Mouse (Mus musculus): ENCODE results near the gene Calcrl. TPM values are rescaled to one million over a fixed set of nuclear protein-coding genes. Genes with fewer than 3 reads are reported as not detected.

The Calcrl gene
- polyA plus RNA-seq, 1 experiment from 2014 or later, result 55.3 TPM

GRCm38 (mm10) chr2:84362779-84363719 is 62.2 kb downstream of the Calcrl start:
- Histone ChIP-seq H3K27me3 (ENCODE audit: control insufficient read depth, insufficient read depth, low read length) (no peaks in the 10 kb centered on the region), H3K4me1 (ENCODE audit: control insufficient read depth in 2 of 2, insufficient read depth in 2 of 2, low read length in 2 of 2) (no peaks in the 10 kb centered on the region), H3K4me2 (ENCODE audit: low read length) (no peak overlapping the region), H3K9ac (ENCODE audit: low read length) (no peak overlapping the region), H3K9me3 (ENCODE audit: control insufficient read depth, low read length) (no peaks in the 10 kb centered on the region), H3K4me3 (ENCODE audit: control insufficient read depth in 1 of 2, insufficient read depth in 1 of 2, low read depth in 1 of 2, low read length in 2 of 2) (no peak overlapping the region), H3K27ac (replicated peaks in 1 of 2; ENCODE audit: control insufficient read depth in 1 of 2, insufficient read depth in 1 of 2, low read depth in 2 of 2, low read length in 2 of 2) (no peak overlapping the region), H3K36me3 (ENCODE audit: control insufficient read depth, insufficient read depth, low read length) (no peaks in the 10 kb centered on the region)
- WGBS, result 91% methylated on average over 6 of the region's 6 CpGs
- ATAC-seq (ENCODE audit: insufficient number of reproducible peaks, insufficient read depth, low FRiP score, low read depth), result no peak; the same call in 1 of the 2 replicates

GRCm38 (mm10) chr2:84358690-84359343 is 66.4 kb downstream of the Calcrl start:
- Histone ChIP-seq H3K36me3 (ENCODE audit: control insufficient read depth, insufficient read depth, low read length) (no peaks in the 10 kb centered on the region), H3K4me3 (ENCODE audit: control insufficient read depth in 1 of 2, insufficient read depth in 1 of 2, low read depth in 1 of 2, low read length in 2 of 2) (no peak overlapping the region), H3K27me3 (ENCODE audit: control insufficient read depth, insufficient read depth, low read length) (no peaks in the 10 kb centered on the region), H3K9me3 (ENCODE audit: control insufficient read depth, low read length) (no peaks in the 10 kb centered on the region), H3K4me1 (ENCODE audit: control insufficient read depth in 2 of 2, insufficient read depth in 2 of 2, low read length in 2 of 2) (no peaks in the 10 kb centered on the region), H3K4me2 (ENCODE audit: low read length) (no peak overlapping the region), H3K9ac (ENCODE audit: low read length) (no peak overlapping the region), H3K27ac (replicated peaks in 1 of 2; ENCODE audit: control insufficient read depth in 1 of 2, insufficient read depth in 1 of 2, low read depth in 2 of 2, low read length in 2 of 2) (no peak overlapping the region)
- no peak for ATAC-seq (ENCODE audit: insufficient number of reproducible peaks, insufficient read depth, low FRiP score, low read depth)
- 38% methylated on average over 3 of the region's 3 CpGs for WGBS

GRCm38 (mm10) chr2:84355281-84355680 is 69.9 kb downstream of the Calcrl start:
- Histone ChIP-seq H3K27ac (replicated peaks in 1 of 2; ENCODE audit: control insufficient read depth in 1 of 2, insufficient read depth in 1 of 2, low read depth in 2 of 2, low read length in 2 of 2) (no peak overlapping the region), H3K4me2 (ENCODE audit: low read length) (no peak overlapping the region), H3K4me3 (ENCODE audit: control insufficient read depth in 1 of 2, insufficient read depth in 1 of 2, low read depth in 1 of 2, low read length in 2 of 2) (no peak overlapping the region), H3K9me3 (ENCODE audit: control insufficient read depth, low read length) (no peaks in the 10 kb centered on the region), H3K27me3 (ENCODE audit: control insufficient read depth, insufficient read depth, low read length) (no peaks in the 10 kb centered on the region), H3K36me3 (ENCODE audit: control insufficient read depth, insufficient read depth, low read length) (no peaks in the 10 kb centered on the region), H3K9ac (ENCODE audit: low read length) (no peak overlapping the region), H3K4me1 (ENCODE audit: control insufficient read depth in 2 of 2, insufficient read depth in 2 of 2, low read length in 2 of 2) (no peaks in the 10 kb centered on the region)
- no peak for ATAC-seq (ENCODE audit: insufficient number of reproducible peaks, insufficient read depth, low FRiP score, low read depth)
- WGBS, result 59% methylated on average over 4 of the region's 4 CpGs

GRCm38 (mm10) chr2:84347376-84347775 is 77.8 kb downstream of the Calcrl start:
- no peak for ATAC-seq (ENCODE audit: insufficient number of reproducible peaks, insufficient read depth, low FRiP score, low read depth)
- Histone ChIP-seq H3K4me1 (ENCODE audit: control insufficient read depth in 2 of 2, insufficient read depth in 2 of 2, low read length in 2 of 2) (no peaks in the 10 kb centered on the region), H3K9me3 (ENCODE audit: control insufficient read depth, low read length) (0 out of 2 replicates have a peak, but pooled peaks cover 2% of the 10 kb centered on the region), H3K36me3 (ENCODE audit: control insufficient read depth, insufficient read depth, low read length) (peaks cover 11% of the 10 kb centered on the region; the same call in 1 of the 2 replicates), H3K9ac (ENCODE audit: low read length) (no peak overlapping the region), H3K4me2 (ENCODE audit: low read length) (no peak overlapping the region), H3K27me3 (ENCODE audit: control insufficient read depth, insufficient read depth, low read length) (no peaks in the 10 kb centered on the region), H3K4me3 (ENCODE audit: control insufficient read depth in 1 of 2, insufficient read depth in 1 of 2, low read depth in 1 of 2, low read length in 2 of 2) (no peak overlapping the region), H3K27ac (replicated peaks in 1 of 2; ENCODE audit: control insufficient read depth in 1 of 2, insufficient read depth in 1 of 2, low read depth in 2 of 2, low read length in 2 of 2) (no peak overlapping the region)
- WGBS, result 66% methylated on average over 2 of the region's 2 CpGs

GRCm38 (mm10) chr2:84343756-84344155 is 81.5 kb downstream of the Calcrl start:
- 53% methylated on average over 2 of the region's 2 CpGs for WGBS
- Histone ChIP-seq H3K36me3 (ENCODE audit: control insufficient read depth, insufficient read depth, low read length) (peaks cover 11% of the 10 kb centered on the region; the same call in 1 of the 2 replicates), H3K4me2 (ENCODE audit: low read length) (no peak overlapping the region), H3K4me1 (ENCODE audit: control insufficient read depth in 2 of 2, insufficient read depth in 2 of 2, low read length in 2 of 2) (no peaks in the 10 kb centered on the region), H3K4me3 (ENCODE audit: control insufficient read depth in 1 of 2, insufficient read depth in 1 of 2, low read depth in 1 of 2, low read length in 2 of 2) (no peak overlapping the region), H3K27ac (replicated peaks in 1 of 2; ENCODE audit: control insufficient read depth in 1 of 2, insufficient read depth in 1 of 2, low read depth in 2 of 2, low read length in 2 of 2) (no peak overlapping the region), H3K27me3 (ENCODE audit: control insufficient read depth, insufficient read depth, low read length) (no peaks in the 10 kb centered on the region), H3K9ac (ENCODE audit: low read length) (no peak overlapping the region), H3K9me3 (ENCODE audit: control insufficient read depth, low read length) (0 out of 2 replicates have a peak, but pooled peaks cover 2% of the 10 kb centered on the region)
- ATAC-seq (ENCODE audit: insufficient number of reproducible peaks, insufficient read depth, low FRiP score, low read depth), result no peak

GRCm38 (mm10) chr2:84337774-84338450 is 87.3 kb downstream of the Calcrl start:
- H3K4me3 ChIP-seq (ENCODE audit: control insufficient read depth in 1 of 2, insufficient read depth in 1 of 2, low read depth in 1 of 2, low read length in 2 of 2), result no peak overlapping the region
- no peaks in the 10 kb centered on the region for H3K9me3 ChIP-seq (ENCODE audit: control insufficient read depth, low read length)
- no peaks in the 10 kb centered on the region for H3K4me1 ChIP-seq (ENCODE audit: control insufficient read depth in 2 of 2, insufficient read depth in 2 of 2, low read length in 2 of 2)
- no peak overlapping the region for H3K9ac ChIP-seq (ENCODE audit: low read length)
- H3K4me2 ChIP-seq (ENCODE audit: low read length), result no peak overlapping the region
- H3K36me3 ChIP-seq (ENCODE audit: control insufficient read depth, insufficient read depth, low read length), result 0 out of 2 replicates have a peak, but pooled peaks cover 8% of the 10 kb centered on the region
- no peak for ATAC-seq (ENCODE audit: insufficient number of reproducible peaks, insufficient read depth, low FRiP score, low read depth)
- H3K27me3 ChIP-seq (ENCODE audit: control insufficient read depth, insufficient read depth, low read length), result no peaks in the 10 kb centered on the region
- 74% methylated on average over 1 of the region's 1 CpGs for WGBS
- no peak overlapping the region for H3K27ac ChIP-seq (replicated peaks in 1 of 2; ENCODE audit: control insufficient read depth in 1 of 2, insufficient read depth in 1 of 2, low read depth in 2 of 2, low read length in 2 of 2)

GRCm38 (mm10) chr2:84336331-84336730 is 88.9 kb downstream of the Calcrl start:
- no peak overlapping the region for H3K27ac ChIP-seq (replicated peaks in 1 of 2; ENCODE audit: control insufficient read depth in 1 of 2, insufficient read depth in 1 of 2, low read depth in 2 of 2, low read length in 2 of 2)
- H3K4me2 ChIP-seq (ENCODE audit: low read length), result no peak overlapping the region
- no peak for ATAC-seq (ENCODE audit: insufficient number of reproducible peaks, insufficient read depth, low FRiP score, low read depth)
- 76% methylated on average over 4 of the region's 4 CpGs for WGBS
- H3K27me3 ChIP-seq (ENCODE audit: control insufficient read depth, insufficient read depth, low read length), result no peaks in the 10 kb centered on the region
- H3K4me3 ChIP-seq (ENCODE audit: control insufficient read depth in 1 of 2, insufficient read depth in 1 of 2, low read depth in 1 of 2, low read length in 2 of 2), result no peak overlapping the region
- no peaks in the 10 kb centered on the region for H3K9me3 ChIP-seq (ENCODE audit: control insufficient read depth, low read length)
- H3K9ac ChIP-seq (ENCODE audit: low read length), result no peak overlapping the region
- 0 out of 2 replicates have a peak, but pooled peaks cover 10% of the 10 kb centered on the region for H3K36me3 ChIP-seq (ENCODE audit: control insufficient read depth, insufficient read depth, low read length)
- no peaks in the 10 kb centered on the region for H3K4me1 ChIP-seq (ENCODE audit: control insufficient read depth in 2 of 2, insufficient read depth in 2 of 2, low read length in 2 of 2)
